Mouse (Mus musculus) bone marrow, adult 2 months (tissue): ENCODE data around the gene Vars2. TPM values are rescaled to one million over a fixed set of nuclear protein-coding genes. Genes with fewer than 3 reads are reported as not detected.
A peak's percentile ranks its signal among the peaks of the same experiment; 100 is the strongest.

Experiments used
- H3K27ac ChIP-seq: fragments of 200-500 bp; 2 replicates; pipeline ENCODE4 v1.5.1; 2012; ENCODE audit warnings: low read depth, mild to moderate bottlenecking, control low read depth, inconsistent platforms, low read length; ENCODE audit not compliant: control insufficient read depth, poor library complexity, insufficient read depth
- H3K4me1 ChIP-seq: fragments of 200-500 bp; 2 replicates; pipeline ENCODE4 v1.6.1; 2011; ENCODE audit warnings: low read length; ENCODE audit not compliant: control insufficient read depth, insufficient read depth
- H3K4me3 ChIP-seq: fragments of 200-500 bp; replicated peaks from 2 replicates; pipeline ENCODE3; 2011; ENCODE audit warnings: mild to moderate bottlenecking, low read depth, low read length, control low read depth; ENCODE audit not compliant: control insufficient read depth
- CTCF ChIP-seq: fragments of 200-500 bp; IDR thresholded peaks from 2 replicates; pipeline ENCODE4 v1.5.1; 2011; ENCODE audit warnings: low read length, control low read depth; ENCODE audit not compliant: control insufficient read depth, insufficient read depth
- POLR2A ChIP-seq: fragments of 200-500 bp; IDR thresholded peaks from 2 replicates; pipeline ENCODE4 v1.6.1; 2011; ENCODE audit warnings: low read depth, mild to moderate bottlenecking, control low read depth, low read length, borderline replicate concordance; ENCODE audit not compliant: control insufficient read depth
- WGBS: fragments of 180-500 bp; shearing (Covaris S2); methylation state at CpG from one replicate; pipeline ENCODE4 v1.1.7; 2018; 5-methylcytosine and 5-hydroxymethylcytosine counted together
- polyA plus RNA-seq: library from polyadenylated mRNA; stranded (reverse); fragments of >200 nt; gene quantifications from 2 replicates; pipeline ENCODE4 v1.2.4, GENCODE M21; 2011; ENCODE audit warnings: low replicate concordance; ENCODE audit not compliant: missing spikeins, insufficient read depth, insufficient read length

The Vars2 gene
- polyA plus RNA-seq, 1 experiment: 25.0 TPM

GRCm38 (mm10) chr17:35635699-35636111 is 31.7 kb downstream of the Vars2 start:
- 2% methylated on average over 15 of the region's 15 CpGs for WGBS
- 0 out of 2 replicates have a peak, but pooled peaks cover 1% of the 10 kb centered on the region for H3K4me1 ChIP-seq

GRCm38 (mm10) chr17:35635202-35635601 is 32.2 kb downstream of the Vars2 start:
- WGBS: 61% methylated on average over 3 of the region's 3 CpGs

More at GRCm38 (mm10) chr17:35635699-35636111, 31.7 kb downstream of the Vars2 start:
- peak overlapping the region; percentile 60 for H3K4me3 ChIP-seq
- TF ChIP-seq CTCF (peak; percentile 68), POLR2A (no peak)
- no peak overlapping the region for H3K27ac ChIP-seq

GRCm38 (mm10) chr17:35633992-35634391 is 33.4 kb downstream of the Vars2 start:
- TF ChIP-seq POLR2A: no peak
- TF ChIP-seq CTCF: no peak
- WGBS: 22% methylated on average over 1 of the region's 1 CpGs
- H3K4me1 ChIP-seq: 0 out of 2 replicates have a peak, but pooled peaks cover 1% of the 10 kb centered on the region
- no peak overlapping the region for H3K4me3 ChIP-seq
- H3K27ac ChIP-seq: no peak overlapping the region

More at GRCm38 (mm10) chr17:35635202-35635601, 32.2 kb downstream of the Vars2 start:
- TF ChIP-seq CTCF: peak; percentile 13; the same call in 1 of the 2 replicates
- TF ChIP-seq POLR2A: no peak
- Histone ChIP-seq H3K4me1 (0 out of 2 replicates have a peak, but pooled peaks cover 1% of the 10 kb centered on the region), H3K27ac (no peak overlapping the region), H3K4me3 (no peak overlapping the region)

GRCm38 (mm10) chr17:35626537-35626936 is 40.9 kb downstream of the Vars2 start, which contains the start of gene Gm9573:
Gm9573 (minus strand) TSS chr17:35626637.
- no peak for TF ChIP-seq CTCF
- TF ChIP-seq POLR2A: no peak
- H3K4me1 ChIP-seq: no peaks in the 10 kb centered on the region
- 71% methylated on average over 7 of the region's 7 CpGs for WGBS
- H3K27ac ChIP-seq: no peak within 1 kb of the TSS
- no peak within 1 kb of the TSS for H3K4me3 ChIP-seq

GRCm38 (mm10) chr17:35617127-35617526 is 50.3 kb downstream of the Vars2 start:
- no peaks in the 10 kb centered on the region for H3K4me1 ChIP-seq
- no peak overlapping the region for H3K4me3 ChIP-seq
- no peak for TF ChIP-seq POLR2A
- no peak for TF ChIP-seq CTCF
- H3K27ac ChIP-seq: no peak overlapping the region
- 70% methylated on average over 4 of the region's 4 CpGs for WGBS

Other genes with a start within 250 kb of the Vars2 start
- gene H2-Q6, start 242.7 kb downstream of the Vars2 start, polyA plus RNA-seq: 52.3 and 95.2 TPM in 2 replicates
- 43.9 and 101 TPM in 2 replicates for gene H2-Q7, start 228.4 kb downstream of the Vars2 start, polyA plus RNA-seq
- 28.2 and 68.7 TPM in 2 replicates for gene H2-Q10, start 197.5 kb downstream of the Vars2 start, polyA plus RNA-seq
- 102 TPM in 1 of 2 replicates, not detected in the other for gene Pou5f1, start 161.6 kb downstream of the Vars2 start, polyA plus RNA-seq
- gene Tcf19, start 150.8 kb downstream of the Vars2 start, polyA plus RNA-seq: 28.7 and 41.7 TPM in 2 replicates
- 15.7 and 31.8 TPM in 2 replicates for gene Cchcr1, start 150.5 kb downstream of the Vars2 start, polyA plus RNA-seq
- not detected in 2 replicates for gene Psors1c2, start 134.4 kb downstream of the Vars2 start, polyA plus RNA-seq
- gene Cdsn, start 115.5 kb downstream of the Vars2 start, polyA plus RNA-seq: not detected in 2 replicates
- gene 2300002M23Rik, start 100.1 kb downstream of the Vars2 start, polyA plus RNA-seq: not detected in 2 replicates
- not detected in 2 replicates for gene Sfta2, start 66.0 kb downstream of the Vars2 start, polyA plus RNA-seq
- gene Gm9573, start 41.0 kb downstream of the Vars2 start, polyA plus RNA-seq: not detected in 2 replicates
- not detected in 2 replicates for gene Mucl3, start 23.9 kb downstream of the Vars2 start, polyA plus RNA-seq
- gene Gtf2h4, start 6.1 kb upstream of the Vars2 start, polyA plus RNA-seq: 12.5 and 21.1 TPM in 2 replicates
- 2.4 and 6.0 TPM in 2 replicates for gene Ddr1, start 37.0 kb upstream of the Vars2 start, polyA plus RNA-seq
- gene Ier3, start 154.1 kb upstream of the Vars2 start, polyA plus RNA-seq: 8.7 and 17.1 TPM in 2 replicates
- gene Flot1, start 155.6 kb upstream of the Vars2 start, polyA plus RNA-seq: 41.7 and 90.0 TPM in 2 replicates
- 380 and 447 TPM in 2 replicates for gene Tubb5, start 170.7 kb upstream of the Vars2 start, polyA plus RNA-seq
- 17.2 and 24.2 TPM in 2 replicates for gene Mdc1, start 173.9 kb upstream of the Vars2 start, polyA plus RNA-seq
- gene Nrm, start 193.7 kb upstream of the Vars2 start, polyA plus RNA-seq: 16.0 and 22.4 TPM in 2 replicates
- gene Ppp1r18, start 198.0 kb upstream of the Vars2 start, polyA plus RNA-seq: 35.8 and 78.4 TPM in 2 replicates
- 119 and 234 TPM in 2 replicates for gene Dhx16, start 212.2 kb upstream of the Vars2 start, polyA plus RNA-seq
- 28.5 and 52.0 TPM in 2 replicates for gene 2310061I04Rik, start 229.8 kb upstream of the Vars2 start, polyA plus RNA-seq
- 11.7 and 19.9 TPM in 2 replicates for gene Atat1, start 242.5 kb upstream of the Vars2 start, polyA plus RNA-seq
- 43.2 and 65.2 TPM in 2 replicates for gene Mrps18b, start 248.8 kb upstream of the Vars2 start, polyA plus RNA-seq
- gene Ppp1r10, start 248.8 kb upstream of the Vars2 start, polyA plus RNA-seq: 24.4 and 48.0 TPM in 2 replicates